Mouse (Mus musculus): ENCODE results near the gene Trappc10. TPM values are rescaled to one million over a fixed set of nuclear protein-coding genes. Genes with fewer than 3 reads are reported as not detected.

Gene Trappc10
- polyA plus RNA-seq, 1 experiment from 2014 or later: 3.3 TPM

GRCm38 (mm10) chr10:78244058-78244437 lies 393 bp downstream of the Trappc10 start:
- Histone ChIP-seq H3K4me2 (ENCODE audit: low read depth, low read length) (peak overlapping the region; percentile 96), H3K27ac (ENCODE audit: low read length) (peak overlapping the region; percentile 71), H3K9ac (ENCODE audit: low read depth, low read length) (peak overlapping the region; percentile 84), H3K4me1 (ENCODE audit: control insufficient read depth, insufficient read depth, low read length) (peaks cover 17% of the 10 kb centered on the region), H3K4me3 (ENCODE audit: low read length) (peak overlapping the region; percentile 89), H3K27me3 (replicated peaks; ENCODE audit: control insufficient read depth, insufficient read depth, low read length) (no peaks in the 10 kb centered on the region), H3K9me3 (ENCODE audit: control insufficient read depth, low read length) (no peaks in the 10 kb centered on the region), H3K36me3 (ENCODE audit: control insufficient read depth, insufficient read depth, low read length) (no peaks in the 10 kb centered on the region)
- WGBS: 0% methylated on average over 24 of the region's 33 CpGs
- peak; percentile 57 for ATAC-seq

GRCm38 (mm10) chr10:78238926-78239325 lies 5.5 kb downstream of the Trappc10 start:
- no peak overlapping the region for H3K9ac ChIP-seq (ENCODE audit: low read depth, low read length)
- 71% methylated on average over 6 of the region's 6 CpGs for WGBS

GRCm38 (mm10) chr10:78238297-78238696 lies 6.1 kb downstream of the Trappc10 start:
- WGBS: 91% methylated on average over 5 of the region's 5 CpGs
- Histone ChIP-seq H3K4me3 (ENCODE audit: low read length) (no peak overlapping the region), H3K27ac (ENCODE audit: low read length) (no peak overlapping the region), H3K9ac (ENCODE audit: low read depth, low read length) (no peak overlapping the region), H3K27me3 (replicated peaks; ENCODE audit: control insufficient read depth, insufficient read depth, low read length) (no peaks in the 10 kb centered on the region), H3K9me3 (ENCODE audit: control insufficient read depth, low read length) (no peaks in the 10 kb centered on the region), H3K36me3 (ENCODE audit: control insufficient read depth, insufficient read depth, low read length) (no peaks in the 10 kb centered on the region), H3K4me2 (ENCODE audit: low read depth, low read length) (no peak overlapping the region), H3K4me1 (ENCODE audit: control insufficient read depth, insufficient read depth, low read length) (peaks cover 14% of the 10 kb centered on the region)
- ATAC-seq: no peak

More at GRCm38 (mm10) chr10:78238926-78239325, 5.5 kb downstream of the Trappc10 start:
- H3K4me3 ChIP-seq (ENCODE audit: low read length): no peak overlapping the region
- no peak overlapping the region for H3K4me2 ChIP-seq (ENCODE audit: low read depth, low read length)
- H3K4me1 ChIP-seq (ENCODE audit: control insufficient read depth, insufficient read depth, low read length): peaks cover 16% of the 10 kb centered on the region
- no peak overlapping the region for H3K27ac ChIP-seq (ENCODE audit: low read length)
- no peak for ATAC-seq
- no peaks in the 10 kb centered on the region for H3K36me3 ChIP-seq (ENCODE audit: control insufficient read depth, insufficient read depth, low read length)
- no peaks in the 10 kb centered on the region for H3K27me3 ChIP-seq (replicated peaks; ENCODE audit: control insufficient read depth, insufficient read depth, low read length)
- H3K9me3 ChIP-seq (ENCODE audit: control insufficient read depth, low read length): no peaks in the 10 kb centered on the region

GRCm38 (mm10) chr10:78237809-78238208 lies 6.6 kb downstream of the Trappc10 start:
- 79% methylated on average over 6 of the region's 6 CpGs for WGBS
- no peak for ATAC-seq
- Histone ChIP-seq H3K9ac (ENCODE audit: low read depth, low read length) (no peak overlapping the region), H3K27ac (ENCODE audit: low read length) (no peak overlapping the region), H3K9me3 (ENCODE audit: control insufficient read depth, low read length) (no peaks in the 10 kb centered on the region), H3K36me3 (ENCODE audit: control insufficient read depth, insufficient read depth, low read length) (no peaks in the 10 kb centered on the region), H3K27me3 (replicated peaks; ENCODE audit: control insufficient read depth, insufficient read depth, low read length) (no peaks in the 10 kb centered on the region), H3K4me1 (ENCODE audit: control insufficient read depth, insufficient read depth, low read length) (peaks cover 10% of the 10 kb centered on the region; the same call in 1 of the 2 replicates), H3K4me2 (ENCODE audit: low read depth, low read length) (no peak overlapping the region), H3K4me3 (ENCODE audit: low read length) (no peak overlapping the region)

- Histone ChIP-seq H3K27me3 (replicated peaks; ENCODE audit: control insufficient read depth, insufficient read depth, low read length) (no peaks in the 10 kb centered on the region), H3K4me2 (ENCODE audit: low read depth, low read length) (no peak overlapping the region), H3K9me3 (ENCODE audit: control insufficient read depth, low read length) (no peaks in the 10 kb centered on the region), H3K9ac (ENCODE audit: low read depth, low read length) (no peak overlapping the region), H3K4me1 (ENCODE audit: control insufficient read depth, insufficient read depth, low read length) (peaks cover 9% of the 10 kb centered on the region; the same call in 1 of the 2 replicates), H3K36me3 (ENCODE audit: control insufficient read depth, insufficient read depth, low read length) (no peaks in the 10 kb centered on the region), H3K4me3 (ENCODE audit: low read length) (no peak overlapping the region), H3K27ac (ENCODE audit: low read length) (no peak overlapping the region)
- WGBS: 71% methylated on average over 8 of the region's 8 CpGs
- no peak for ATAC-seq
Observed at GRCm38 (mm10) chr10:78236885-78237629, 7.4 kb downstream of the Trappc10 start.

GRCm38 (mm10) chr10:78233756-78234155 lies 10.7 kb downstream of the Trappc10 start:
- no peak overlapping the region for H3K4me3 ChIP-seq (ENCODE audit: low read length)
- peaks cover 9% of the 10 kb centered on the region; the same call in 1 of the 2 replicates for H3K4me1 ChIP-seq (ENCODE audit: control insufficient read depth, insufficient read depth, low read length)
- no peak overlapping the region for H3K27ac ChIP-seq (ENCODE audit: low read length)
- no peak overlapping the region for H3K4me2 ChIP-seq (ENCODE audit: low read depth, low read length)
- no peaks in the 10 kb centered on the region for H3K9me3 ChIP-seq (ENCODE audit: control insufficient read depth, low read length)
- WGBS: 89% methylated on average over 6 of the region's 6 CpGs
- H3K27me3 ChIP-seq (replicated peaks; ENCODE audit: control insufficient read depth, insufficient read depth, low read length): no peaks in the 10 kb centered on the region
- H3K36me3 ChIP-seq (ENCODE audit: control insufficient read depth, insufficient read depth, low read length): peaks cover 2% of the 10 kb centered on the region; the same call in 1 of the 2 replicates
- H3K9ac ChIP-seq (ENCODE audit: low read depth, low read length): no peak overlapping the region
- ATAC-seq: peak; percentile 26; the same call in 1 of the 2 replicates

GRCm38 (mm10) chr10:78233161-78233560 lies 11.3 kb downstream of the Trappc10 start:
- H3K4me1 ChIP-seq (ENCODE audit: control insufficient read depth, insufficient read depth, low read length): peaks cover 13% of the 10 kb centered on the region; the same call in 1 of the 2 replicates
- ATAC-seq: no peak
- H3K36me3 ChIP-seq (ENCODE audit: control insufficient read depth, insufficient read depth, low read length): peaks cover 2% of the 10 kb centered on the region; the same call in 1 of the 2 replicates
- no peak overlapping the region for H3K27ac ChIP-seq (ENCODE audit: low read length)
- no peak overlapping the region for H3K9ac ChIP-seq (ENCODE audit: low read depth, low read length)
- WGBS: 93% methylated on average over 5 of the region's 5 CpGs
- H3K9me3 ChIP-seq (ENCODE audit: control insufficient read depth, low read length): no peaks in the 10 kb centered on the region
- no peaks in the 10 kb centered on the region for H3K27me3 ChIP-seq (replicated peaks; ENCODE audit: control insufficient read depth, insufficient read depth, low read length)
- no peak overlapping the region for H3K4me2 ChIP-seq (ENCODE audit: low read depth, low read length)
- no peak overlapping the region for H3K4me3 ChIP-seq (ENCODE audit: low read length)

GRCm38 (mm10) chr10:78232301-78232980 lies 12.0 kb downstream of the Trappc10 start:
- Histone ChIP-seq H3K4me1 (ENCODE audit: control insufficient read depth, insufficient read depth, low read length) (peaks cover 16% of the 10 kb centered on the region; the same call in 1 of the 2 replicates), H3K4me2 (ENCODE audit: low read depth, low read length) (no peak overlapping the region), H3K36me3 (ENCODE audit: control insufficient read depth, insufficient read depth, low read length) (peaks cover 2% of the 10 kb centered on the region; the same call in 1 of the 2 replicates), H3K4me3 (ENCODE audit: low read length) (no peak overlapping the region), H3K9ac (ENCODE audit: low read depth, low read length) (no peak overlapping the region), H3K27me3 (replicated peaks; ENCODE audit: control insufficient read depth, insufficient read depth, low read length) (no peaks in the 10 kb centered on the region), H3K27ac (ENCODE audit: low read length) (no peak overlapping the region), H3K9me3 (ENCODE audit: control insufficient read depth, low read length) (no peaks in the 10 kb centered on the region)
- 81% methylated on average over 4 of the region's 4 CpGs for WGBS
- ATAC-seq: no peak

- H3K9me3 ChIP-seq (ENCODE audit: control insufficient read depth, low read length): no peaks in the 10 kb centered on the region
- H3K4me2 ChIP-seq (ENCODE audit: low read depth, low read length): no peak overlapping the region
- ATAC-seq: peak; percentile 57
- peaks cover 2% of the 10 kb centered on the region; the same call in 1 of the 2 replicates for H3K36me3 ChIP-seq (ENCODE audit: control insufficient read depth, insufficient read depth, low read length)
- no peaks in the 10 kb centered on the region for H3K27me3 ChIP-seq (replicated peaks; ENCODE audit: control insufficient read depth, insufficient read depth, low read length)
- H3K4me1 ChIP-seq (ENCODE audit: control insufficient read depth, insufficient read depth, low read length): peaks cover 10% of the 10 kb centered on the region; the same call in 1 of the 2 replicates
- no peak overlapping the region for H3K9ac ChIP-seq (ENCODE audit: low read depth, low read length)
- 81% methylated on average over 5 of the region's 5 CpGs for WGBS
- H3K27ac ChIP-seq (ENCODE audit: low read length): peak overlapping the region; percentile 90
- H3K4me3 ChIP-seq (ENCODE audit: low read length): no peak overlapping the region
Observed at GRCm38 (mm10) chr10:78228560-78228928, 15.9 kb downstream of the Trappc10 start.
